Comparison of ENCODE assay signal across 18 mouse cellular contexts in genomic region chr12:104822151-104822550, GRCm38 (mm10). TPM values are rescaled to one million over a fixed set of nuclear protein-coding genes. Genes with fewer than 3 reads are reported as not detected.
DNase-seq lines count a peak whose midpoint lies in the region; ATAC-seq and TF ChIP-seq lines count a peak whose summit lies in the region.
"Had no signal": no experiment of that assay in that cellular context is flagged by ENCODE, and none has a peak within 500 bp of the region (broad histone marks: within the 10 kb centered on the region; RNA-seq: fewer than 3 reads in every experiment).

No protein-coding gene starts in this region.

- no peak for TF ChIP-seq EP300 in lung, postnatal 0 days (IDR thresholded peaks at IDR 0.05)

- 0 out of 2 replicates have a peak overlapping the region, but pooled peaks have one; percentile 11 for H3K9ac ChIP-seq in midbrain, embryonic 12.5 days (replicated peaks)
- no peak overlapping the region for H3K9ac ChIP-seq in midbrain, embryonic 14.5 days (replicated peaks; ENCODE audit: low read length)
- H3K9ac ChIP-seq in hindbrain, embryonic 11.5 days (ENCODE audit: low read depth, low read length), result no peak overlapping the region
- no peak overlapping the region for H3K9ac ChIP-seq in lung, postnatal 0 days (replicated peaks; ENCODE audit: low read depth)
- H3K9ac ChIP-seq: embryonic facial prominence, embryonic 13.5 days; heart, embryonic 13.5 days; lung, embryonic 15.5 days; midbrain, embryonic 15.5 days had no signal

- no peaks in the 10 kb centered on the region for H3K36me3 ChIP-seq in midbrain, embryonic 12.5 days
- H3K36me3 ChIP-seq in midbrain, embryonic 14.5 days (ENCODE audit: control insufficient read depth, insufficient read depth, low read length), result no peaks in the 10 kb centered on the region
- no peaks in the 10 kb centered on the region for H3K36me3 ChIP-seq in hindbrain, embryonic 11.5 days (ENCODE audit: control insufficient read depth, insufficient read depth, low read length)
- no peaks in the 10 kb centered on the region for H3K36me3 ChIP-seq in lung, postnatal 0 days (ENCODE audit: insufficient read depth, low read length)
- H3K36me3 ChIP-seq: embryonic facial prominence, embryonic 13.5 days; heart, embryonic 13.5 days; lung, embryonic 15.5 days; midbrain, embryonic 15.5 days had no signal

- no peak overlapping the region for H3K4me3 ChIP-seq in midbrain, embryonic 12.5 days
- no peak overlapping the region for H3K4me3 ChIP-seq in midbrain, embryonic 14.5 days (replicated peaks; ENCODE audit: low read depth, low read length)
- H3K4me3 ChIP-seq in hindbrain, embryonic 11.5 days (ENCODE audit: low read depth, low read length), result no peak overlapping the region
- H3K4me3 ChIP-seq in lung, postnatal 0 days (ENCODE audit: low read depth, low read length), result no peak overlapping the region
- H3K4me3 ChIP-seq: embryonic facial prominence, embryonic 13.5 days; heart, embryonic 13.5 days; lung, embryonic 15.5 days; midbrain, embryonic 15.5 days had no signal

- H3K4me1 ChIP-seq in midbrain, embryonic 12.5 days, result peaks cover 23% of the 10 kb centered on the region
- peaks cover 5% of the 10 kb centered on the region; the same call in 1 of the 2 replicates for H3K4me1 ChIP-seq in midbrain, embryonic 14.5 days (ENCODE audit: control insufficient read depth, insufficient read depth, low read length)
- 0 out of 2 replicates have a peak, but pooled peaks cover 5% of the 10 kb centered on the region for H3K4me1 ChIP-seq in hindbrain, embryonic 11.5 days (replicated peaks; ENCODE audit: control insufficient read depth, insufficient read depth, low read length)
- peaks cover 18% of the 10 kb centered on the region; the same call in 1 of the 2 replicates for H3K4me1 ChIP-seq in lung, postnatal 0 days (ENCODE audit: insufficient read depth, low read depth, low read length)

- no peak for TF ChIP-seq CTCF in lung, postnatal 0 days (IDR thresholded peaks at IDR 0.05)

- H3K4me2 ChIP-seq in midbrain, embryonic 12.5 days (replicated peaks), result no peak overlapping the region
- H3K4me2 ChIP-seq in midbrain, embryonic 14.5 days (ENCODE audit: low read length), result no peak overlapping the region
- no peak overlapping the region for H3K4me2 ChIP-seq in hindbrain, embryonic 11.5 days (replicated peaks; ENCODE audit: low read depth, low read length)
- no peak overlapping the region for H3K4me2 ChIP-seq in lung, postnatal 0 days (replicated peaks; ENCODE audit: low read depth, low read length)
- H3K4me2 ChIP-seq: embryonic facial prominence, embryonic 13.5 days; heart, embryonic 13.5 days; lung, embryonic 15.5 days; midbrain, embryonic 15.5 days had no signal

- 70% methylated on average over 8 of the region's 8 CpGs for WGBS in midbrain, embryonic 12.5 days
- 67% methylated on average over 8 of the region's 8 CpGs for whole genome bisulfite sequencing in midbrain, embryonic 14.5 days
- WGBS in hindbrain, embryonic 11.5 days, result 63% methylated on average over 8 of the region's 8 CpGs
- WGBS in lung, postnatal 0 days, result 73% methylated on average over 8 of the region's 8 CpGs

- H3K9me3 ChIP-seq in midbrain, embryonic 12.5 days, result no peaks in the 10 kb centered on the region
- no peaks in the 10 kb centered on the region for H3K9me3 ChIP-seq in midbrain, embryonic 14.5 days (ENCODE audit: control insufficient read depth, low read length)
- H3K9me3 ChIP-seq in hindbrain, embryonic 11.5 days (ENCODE audit: control insufficient read depth, low read length), result no peaks in the 10 kb centered on the region
- H3K9me3 ChIP-seq in lung, postnatal 0 days (ENCODE audit: low read length), result no peaks in the 10 kb centered on the region
- H3K9me3 ChIP-seq: embryonic facial prominence, embryonic 13.5 days; heart, embryonic 13.5 days; lung, embryonic 15.5 days; midbrain, embryonic 15.5 days had no signal

- no peak overlapping the region for H3K27ac ChIP-seq in midbrain, embryonic 12.5 days (replicated peaks)
- no peak overlapping the region for H3K27ac ChIP-seq in midbrain, embryonic 14.5 days (replicated peaks; ENCODE audit: low read depth, low read length)
- no peak overlapping the region for H3K27ac ChIP-seq in hindbrain, embryonic 11.5 days (ENCODE audit: low read depth, low read length)
- no peak overlapping the region for H3K27ac ChIP-seq in lung, postnatal 0 days (ENCODE audit: low read length)
- H3K27ac ChIP-seq: embryonic facial prominence, embryonic 13.5 days; heart, embryonic 13.5 days; lung, embryonic 15.5 days; midbrain, embryonic 15.5 days had no signal

- ATAC-seq in midbrain, embryonic 12.5 days (ENCODE audit: low FRiP score, low read depth), result no peak
- ATAC-seq in midbrain, embryonic 14.5 days (ENCODE audit: low FRiP score, low TSS enrichment), result no peak
- no peak for ATAC-seq in hindbrain, embryonic 11.5 days (ENCODE audit: low FRiP score)
- no peak for ATAC-seq in lung, postnatal 0 days
- ATAC-seq: midbrain, embryonic 15.5 days had no signal

- DNase-seq in gastrocnemius, adult 18-20 months (ENCODE audit: low spot score), result peak; percentile 30
- DNase-seq in gastrocnemius, postnatal 10 days, result no peak
- no peak for DNase-seq in midbrain, embryonic 14.5 days
- peak; percentile 81 for DNase-seq in kidney, postnatal 14 days
- DNase-seq in hindbrain, embryonic 11.5 days (ENCODE audit: low spot score), result no peak
- no peak for DNase-seq in lung, postnatal 0 days (ENCODE audit: low spot score)
- DNase-seq in ovary, postnatal 36 days (ENCODE audit: low spot score), result no peak
- DNase-seq: adrenal gland, postnatal 25 days; cerebellum, adult 8-10 months; right cerebral cortex, adult 18-20 months; spleen, adult 18-20 months; thymus, adult 18-20 months had no signal

- H3K27me3 ChIP-seq in midbrain, embryonic 12.5 days, result no peaks in the 10 kb centered on the region
- H3K27me3 ChIP-seq in midbrain, embryonic 14.5 days (ENCODE audit: control insufficient read depth, insufficient read depth, low read length), result no peaks in the 10 kb centered on the region
- H3K27me3 ChIP-seq in hindbrain, embryonic 11.5 days (ENCODE audit: control insufficient read depth, insufficient read depth, low read length), result no peaks in the 10 kb centered on the region
- no peaks in the 10 kb centered on the region for H3K27me3 ChIP-seq in lung, postnatal 0 days (replicated peaks; ENCODE audit: insufficient read depth, low read length)
- H3K27me3 ChIP-seq: embryonic facial prominence, embryonic 13.5 days; heart, embryonic 13.5 days; lung, embryonic 15.5 days; midbrain, embryonic 15.5 days had no signal

RNA-seq across cellular contexts. Expression of gene Clmn, which starts 42.7 kb away (rescaled TPM):
- 1 to 10 TPM; 1.6 to 2.4 TPM for total RNA-seq in gastrocnemius, adult 18-20 months (2021)
- 1 to 10 TPM; 4.2 TPM for total RNA-seq in gastrocnemius, postnatal 10 days (2021)
- polyA plus RNA-seq in midbrain, embryonic 12.5 days (2016; fragmentation: Nextera tagmentation; extraction: Ambion mirVana), result 2.2 and 2.5 TPM in 2 replicates
- polyA plus RNA-seq in midbrain, embryonic 14.5 days (2014; fragmentation: Nextera tagmentation; extraction: Ambion mirVana), result 0.81 and 0.99 TPM in 2 replicates
- polyA plus RNA-seq in hindbrain, embryonic 11.5 days (2014; fragmentation: Nextera tagmentation; extraction: Ambion mirVana), result 2.8 and 4.3 TPM in 2 replicates
- 2.0 and 2.5 TPM in 2 replicates for polyA plus RNA-seq in lung, postnatal 0 days (2015; fragmentation: Nextera tagmentation; extraction: Ambion mirVana)
- total RNA-seq: CH12.LX had no signal

Comparison
In these comparisons a context has a peak if more than half of its experiments do, and no peak if none do; other contexts are left out.
1. DNase-seq: peak in gastrocnemius, adult 18-20 months (single experiment) and kidney, postnatal 14 days (single experiment); none in gastrocnemius, postnatal 10 days (single experiment), midbrain, embryonic 14.5 days (single experiment), hindbrain, embryonic 11.5 days (single experiment), lung, postnatal 0 days (single experiment) and ovary, postnatal 36 days (single experiment).